Mouse (Mus musculus): ENCODE measurements around the gene Pgam2. TPM values are rescaled to one million over a fixed set of nuclear protein-coding genes. Genes with fewer than 3 reads are reported as not detected.

Pgam2 gene
- not detected for total RNA-seq (2023)

GRCm38 (mm10) chr11:5803551-5803981 is at the start of gene Pgam2:
Gene Pgam2 (minus strand): TSS chr11:5803733.

GRCm38 (mm10) chr11:5837251-5838246 is 34.0 kb upstream of the Pgam2 start, which contains the start of gene Polm:
Gene Polm (minus strand): TSS chr11:5838016.

GRCm38 (mm10) chr11:5788056-5789014 is 15.2 kb downstream of the Pgam2 start, which contains the start of gene Dbnl:
Gene Dbnl (plus strand): TSS chr11:5788488.

GRCm38 (mm10) chr11:5761820-5762632 is 41.5 kb downstream of the Pgam2 start, which contains the start of gene Urgcp:
Gene Urgcp (minus strand): TSS chr11:5762376.

Other genes with a start within 250 kb of the Pgam2 start
- not detected for gene Ankrd36, start 234.0 kb downstream of the Pgam2 start, total RNA-seq (2023)
- 64.1 TPM for gene Mrps24, start 88.1 kb downstream of the Pgam2 start, total RNA-seq (2023)
- gene Urgcp, start 41.4 kb downstream of the Pgam2 start, total RNA-seq (2023), result 30.3 TPM
- gene Dbnl, start 15.2 kb downstream of the Pgam2 start, total RNA-seq (2023), result 108 TPM
- 39.0 TPM for gene Polm, start 34.3 kb upstream of the Pgam2 start, total RNA-seq (2023)
- gene Aebp1, start 58.2 kb upstream of the Pgam2 start, total RNA-seq (2023), result 4.2 TPM
- 58.2 TPM for gene Pold2, start 74.6 kb upstream of the Pgam2 start, total RNA-seq (2023)
- gene Myl7, start 95.0 kb upstream of the Pgam2 start, total RNA-seq (2023), result not detected
- not detected for gene Gck, start 146.3 kb upstream of the Pgam2 start, total RNA-seq (2023)
- gene Ykt6, start 152.0 kb upstream of the Pgam2 start, total RNA-seq (2023), result 65.9 TPM